Mouse (Mus musculus) megakaryocyte, adult 5-6 weeks (primary cell): ENCODE results near the gene Etl4. TPM values are rescaled to one million over a fixed set of nuclear protein-coding genes. Genes with fewer than 3 reads are reported as not detected.

Source experiments
- ATAC-seq: 2 replicates; pipeline ENCODE4 v1.8.0; 2016; ENCODE audit warnings: mild to moderate bottlenecking, inconsistent platforms; ENCODE audit not compliant: poor library complexity, severe bottlenecking
- total RNA-seq, 2 experiments: library from RNA; stranded (forward) in 1 of 2; stranded (reverse) in 1 of 2; fragments of 153-499, 151-499 nt in 1 of 2; fragments of 221-1000, 200-1000 nt in 1 of 2; gene quantifications; 2 replicates each; pipeline versions ENCODE4 v1.2.3 to v1.2.4; 2015 to 2017

Gene Etl4
- total RNA-seq, 2 experiments from 2014 or later, result 0.15 to 1.6 TPM

- ATAC-seq, result no peak
These were observed 608.9 kb downstream of the Etl4 start for GRCm38 (mm10) chr2:20518506-20518905.

DNA sequence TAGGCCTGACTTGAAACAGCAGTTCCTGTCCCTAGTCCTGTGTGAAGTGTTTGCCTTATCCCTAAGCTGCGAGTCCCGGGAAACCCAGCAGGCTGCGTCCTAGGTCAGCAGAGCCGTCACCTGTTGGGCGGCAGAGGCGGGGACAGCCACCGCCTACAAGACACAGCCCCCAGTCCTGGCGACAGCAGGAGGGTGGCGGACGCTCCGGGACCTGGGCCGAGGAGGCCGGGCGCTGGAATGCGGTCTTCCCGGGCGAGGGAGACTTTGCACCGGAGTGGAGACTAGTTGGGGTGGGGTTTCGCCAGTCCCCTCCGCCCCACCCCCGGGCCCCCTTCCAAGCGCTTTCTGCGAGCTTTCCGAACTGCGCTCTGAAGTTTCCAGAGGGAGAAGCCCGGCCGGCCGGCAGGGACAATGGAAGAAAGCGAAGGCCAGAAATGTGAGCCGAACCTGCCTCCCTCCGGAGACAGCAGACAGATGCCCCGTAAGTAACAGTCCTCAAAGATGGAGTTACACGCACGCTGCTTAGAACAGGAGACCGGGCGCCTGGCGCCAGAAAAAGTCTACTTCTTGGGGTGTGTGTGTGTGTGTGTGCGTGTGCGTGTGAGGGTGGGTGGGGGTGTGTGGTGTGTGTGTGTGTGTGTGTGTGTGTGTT is 610.0 kb downstream of the Etl4 start:
- ATAC-seq, result no peak

- ATAC-seq, result no peak
These were observed 610.5 kb downstream of the Etl4 start for GRCm38 (mm10) chr2:20520099-20520475.

DNA sequence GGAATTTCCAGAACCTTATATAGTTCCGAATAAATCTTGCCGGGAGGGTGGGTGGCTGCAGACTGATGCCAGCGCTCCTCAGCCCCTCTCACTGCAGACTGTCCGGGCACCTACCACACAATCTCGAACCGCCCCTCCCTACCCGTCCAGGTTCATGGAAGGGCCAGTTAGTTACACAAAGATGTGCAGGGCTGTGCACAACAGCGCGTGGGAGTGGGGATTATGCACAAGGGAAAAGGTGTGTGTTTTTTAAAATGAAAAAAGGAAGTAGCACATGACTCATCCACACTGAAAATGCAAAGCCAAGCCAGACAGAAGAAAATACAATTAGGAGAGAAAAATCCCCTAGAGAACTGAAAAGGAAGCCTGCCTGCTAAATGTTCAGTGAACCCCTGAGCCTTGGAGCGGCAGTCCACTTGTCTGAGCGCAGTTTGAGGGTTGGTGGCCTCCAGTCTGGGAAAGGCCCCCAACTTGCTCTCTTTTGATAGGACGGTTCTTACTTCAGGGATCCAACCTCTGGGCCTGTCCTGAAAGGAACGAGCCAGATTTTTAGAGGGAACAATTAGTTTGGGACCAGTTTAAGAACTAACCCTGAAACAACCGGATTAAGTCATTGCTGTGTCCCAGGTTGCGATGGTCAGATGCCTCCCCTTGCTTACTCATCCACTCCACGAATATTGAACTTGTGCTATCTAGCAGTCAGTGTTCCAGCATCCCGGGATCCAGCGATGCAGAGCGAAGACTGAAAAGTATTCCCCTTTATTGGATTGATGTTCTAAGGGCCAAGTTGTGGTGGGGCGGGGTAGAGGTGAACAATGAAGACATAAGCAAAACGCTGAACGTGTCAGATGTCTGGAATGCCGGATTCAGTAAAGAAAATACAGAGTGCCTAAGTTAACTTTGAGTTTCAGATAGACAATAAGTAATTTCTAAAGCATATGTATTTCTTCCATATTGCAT is 611.3 kb downstream of the Etl4 start:
- ATAC-seq, result no peak

DNA sequence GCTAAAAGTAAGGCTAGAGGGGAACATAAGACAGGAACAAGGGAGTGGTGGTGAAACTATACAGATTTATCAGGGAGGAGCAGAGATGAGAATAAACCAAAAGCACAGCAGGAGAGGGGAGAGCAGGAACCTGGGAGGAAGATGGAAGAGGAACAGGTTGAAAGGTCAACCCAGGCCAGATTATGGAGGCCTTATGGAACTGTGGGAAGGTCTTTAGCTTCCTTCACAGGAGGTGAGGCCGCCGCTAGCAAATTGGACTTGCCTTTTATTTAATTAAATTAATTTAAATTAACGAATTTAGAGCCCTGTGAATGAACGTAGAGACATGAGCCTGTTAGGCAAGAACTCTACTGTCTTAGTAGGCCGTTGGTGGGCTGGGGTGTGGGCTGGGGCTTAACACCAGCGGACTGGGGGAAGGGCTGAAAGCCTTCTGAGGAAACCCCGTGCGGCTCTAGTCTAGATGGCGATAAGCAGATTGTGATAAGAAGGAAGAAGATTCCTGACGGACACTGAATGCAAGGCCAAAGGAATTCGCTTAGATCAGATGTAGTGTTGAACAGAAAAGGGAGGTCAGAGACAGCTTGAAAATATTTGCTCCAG is 612.2 kb downstream of the Etl4 start:
- no peak for ATAC-seq

DNA sequence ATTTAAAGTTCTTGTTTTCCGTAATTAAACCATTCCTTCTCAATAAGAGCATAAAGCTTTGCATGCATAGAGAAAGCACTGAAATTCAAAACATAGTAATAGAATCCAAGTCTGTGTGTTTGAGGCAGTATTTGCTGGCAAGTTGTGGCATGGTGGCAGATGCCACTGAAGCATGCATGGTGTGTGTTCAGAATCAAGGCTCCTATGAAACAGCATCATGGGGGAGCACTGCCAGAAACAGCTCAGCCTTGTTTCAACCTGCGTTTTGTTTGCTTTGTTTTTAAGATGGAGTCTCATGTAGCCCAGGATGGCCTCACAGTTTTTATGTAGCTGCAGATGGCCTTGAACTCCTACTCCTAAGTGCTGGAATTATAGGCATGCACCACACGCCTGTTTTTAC is 614.1 kb downstream of the Etl4 start:
- ATAC-seq, result no peak

GRCm38 (mm10) chr2:20525879-20526593 is 616.5 kb downstream of the Etl4 start:
- no peak for ATAC-seq

DNA sequence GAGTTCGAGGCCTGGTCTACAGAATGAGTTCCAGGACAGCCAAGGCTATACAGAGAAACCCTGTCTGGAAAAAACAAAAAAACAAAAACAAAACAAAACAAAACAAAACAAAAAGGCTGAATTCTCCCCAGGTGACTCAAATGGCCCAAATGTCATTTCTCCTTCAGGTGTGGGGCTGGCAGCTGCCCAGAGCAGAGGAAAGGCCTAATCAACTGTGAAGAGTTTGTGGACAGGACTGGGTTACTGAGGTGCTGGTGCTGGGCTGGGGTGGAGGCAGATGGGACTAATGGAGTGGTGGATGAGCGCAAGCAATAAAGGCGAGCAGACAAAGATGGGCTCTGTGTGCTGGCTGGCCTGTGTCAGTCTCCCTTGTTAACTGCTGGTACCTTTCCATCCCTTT is 617.3 kb downstream of the Etl4 start:
- ATAC-seq, result no peak

- no peak for ATAC-seq
These were observed 623.0 kb downstream of the Etl4 start for GRCm38 (mm10) chr2:20532623-20533022.

DNA sequence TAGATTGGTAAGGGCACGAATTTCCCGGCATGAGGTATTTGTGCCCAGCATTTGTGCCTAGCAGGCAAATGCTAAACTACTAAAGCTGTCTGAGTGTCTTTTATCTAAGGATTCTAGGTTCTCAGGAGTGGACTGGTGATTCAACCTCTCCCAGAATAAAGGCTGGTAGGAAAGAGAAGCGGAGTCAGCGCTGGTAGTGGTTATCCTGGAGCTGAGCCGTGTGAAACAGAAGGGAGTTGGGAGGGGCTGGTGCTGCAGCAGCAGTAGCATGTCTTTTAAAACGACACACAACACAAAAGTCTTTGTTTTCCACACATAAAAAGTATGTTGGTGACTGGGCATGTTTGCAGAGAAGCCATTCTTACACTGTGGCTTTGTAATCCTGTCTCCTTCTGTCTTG is 628.2 kb downstream of the Etl4 start:
- ATAC-seq, result no peak

- no peak for ATAC-seq
These were observed 629.3 kb downstream of the Etl4 start for GRCm38 (mm10) chr2:20538871-20539270.

DNA sequence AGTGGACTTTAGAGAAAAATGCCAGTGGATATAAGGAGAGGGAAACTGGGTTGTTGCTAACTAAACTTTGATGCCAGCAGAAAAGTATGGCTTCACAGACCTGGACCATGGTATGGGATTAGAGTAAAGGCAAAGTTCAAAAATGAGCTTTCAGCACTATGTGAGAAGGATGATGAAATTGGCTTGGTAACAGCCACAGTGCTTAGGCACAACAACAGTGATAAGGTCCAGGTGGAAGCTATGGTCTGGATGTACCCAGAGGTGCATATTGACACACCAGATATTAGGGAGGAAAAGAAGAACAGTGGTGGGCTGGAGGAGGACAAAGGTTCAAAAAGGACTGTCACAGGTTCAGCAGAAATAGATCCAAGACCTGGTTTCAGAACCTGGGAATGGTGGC is 631.7 kb downstream of the Etl4 start:
- no peak for ATAC-seq

- no peak for ATAC-seq
These were observed 632.7 kb downstream of the Etl4 start for GRCm38 (mm10) chr2:20542286-20542685.

- ATAC-seq, result no peak
These were observed 636.0 kb downstream of the Etl4 start for GRCm38 (mm10) chr2:20545624-20546023.

DNA sequence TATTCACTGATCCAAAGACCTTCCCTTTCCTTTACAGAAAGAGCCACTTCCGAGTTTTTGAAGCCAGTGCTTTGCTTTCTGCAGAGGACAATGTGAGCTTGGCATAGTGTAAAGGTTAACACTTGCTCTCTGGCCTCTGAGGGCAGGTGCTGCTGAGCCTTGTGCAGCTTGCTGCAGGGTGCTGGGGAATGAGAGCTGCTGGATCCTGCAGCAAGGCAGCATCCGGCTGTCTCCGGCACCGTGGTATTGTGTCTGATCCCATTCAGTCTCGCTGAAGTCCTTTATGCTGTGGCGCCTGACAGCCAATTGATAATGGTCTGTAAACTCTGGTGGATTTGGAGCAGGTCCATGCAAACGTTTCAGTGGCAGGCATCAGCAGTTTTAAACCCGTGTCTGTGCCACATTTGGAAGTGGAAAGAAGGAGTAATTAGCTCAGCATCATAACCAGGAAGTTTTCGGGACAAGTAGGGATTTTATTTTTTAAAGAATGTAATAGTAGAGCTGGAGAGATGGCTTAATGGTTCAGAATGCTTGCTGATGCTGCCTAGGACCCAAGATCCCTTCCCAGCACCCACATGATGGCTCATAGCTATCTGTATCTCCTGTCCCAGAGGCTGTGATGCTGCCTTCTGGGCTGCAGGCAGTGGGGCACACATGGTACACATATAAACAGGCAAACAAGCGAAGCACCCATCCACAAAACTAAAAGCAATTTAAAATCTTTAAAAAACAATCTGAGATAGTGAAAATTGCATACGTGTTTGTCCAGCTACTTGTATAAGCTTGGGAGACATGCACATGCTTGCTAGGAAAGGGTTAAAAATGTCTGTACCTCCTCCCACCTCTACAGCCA is 637.1 kb downstream of the Etl4 start:
- ATAC-seq, result no peak

DNA sequence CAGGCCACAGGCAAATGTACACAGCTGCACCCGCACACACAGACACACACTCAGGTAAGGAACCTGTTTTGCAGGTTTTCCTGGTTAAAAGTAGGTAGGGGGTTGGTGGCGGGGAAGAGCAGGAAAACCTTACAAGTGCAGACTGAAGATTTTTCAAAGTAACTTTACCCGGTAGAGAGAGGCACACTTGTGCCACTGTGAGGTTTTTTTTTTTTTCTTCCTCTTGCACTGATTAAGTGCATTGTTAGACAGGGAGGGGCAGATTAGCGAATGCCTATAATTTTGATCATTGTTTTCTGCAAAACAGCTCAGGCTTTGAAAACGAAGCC is 637.7 kb downstream of the Etl4 start:
- no peak for ATAC-seq

- ATAC-seq, result no peak
These were observed 638.4 kb downstream of the Etl4 start for GRCm38 (mm10) chr2:20547686-20548624.

DNA sequence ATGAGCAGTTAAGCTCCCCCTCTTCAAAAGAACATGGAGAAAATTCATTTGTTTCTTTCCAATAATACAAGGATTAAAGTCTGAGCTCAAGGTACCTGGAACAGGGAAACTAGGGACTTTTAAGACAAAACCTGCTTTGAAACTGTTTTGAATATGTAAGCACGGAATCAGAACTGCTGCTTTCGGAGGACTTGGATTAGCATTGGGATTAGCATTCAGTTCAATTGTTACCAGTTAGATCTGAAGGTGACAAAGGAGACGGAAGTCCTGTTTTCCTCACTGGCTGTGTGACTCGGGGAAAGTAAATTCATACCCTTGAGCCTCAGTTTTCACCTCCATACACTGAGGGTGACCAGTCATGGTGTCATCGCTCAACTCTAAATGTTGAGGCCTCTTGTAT is 639.5 kb downstream of the Etl4 start:
- no peak for ATAC-seq

DNA sequence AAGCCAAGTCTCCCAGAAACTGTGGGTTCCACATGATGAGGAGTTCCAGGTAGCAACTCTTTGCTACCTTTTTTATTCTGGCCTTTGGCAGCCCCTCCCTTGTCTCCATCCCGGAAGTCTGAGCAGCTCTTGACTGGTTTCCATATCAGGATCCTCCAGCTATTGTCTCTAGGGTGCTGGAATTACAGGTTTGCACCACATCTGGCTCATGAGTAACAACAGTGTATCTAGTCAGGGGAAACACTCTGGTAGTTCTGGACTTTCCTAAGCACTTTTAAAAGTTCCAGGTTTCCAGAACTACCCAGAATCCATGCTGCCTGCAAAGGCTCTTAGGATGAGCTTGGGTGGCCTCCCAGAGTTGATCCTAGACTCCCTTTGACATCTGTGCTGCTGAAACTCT is 640.4 kb downstream of the Etl4 start:
- no peak for ATAC-seq
